Mouse (Mus musculus): ENCODE measurements around the gene Adcy7.

Gene Adcy7

GRCm38 (mm10) chr8:88297976-88298732 lies 26.0 kb downstream of the Adcy7 start:
- intact Hi-C loops (cut with DNase I): no loop called here

DNA sequence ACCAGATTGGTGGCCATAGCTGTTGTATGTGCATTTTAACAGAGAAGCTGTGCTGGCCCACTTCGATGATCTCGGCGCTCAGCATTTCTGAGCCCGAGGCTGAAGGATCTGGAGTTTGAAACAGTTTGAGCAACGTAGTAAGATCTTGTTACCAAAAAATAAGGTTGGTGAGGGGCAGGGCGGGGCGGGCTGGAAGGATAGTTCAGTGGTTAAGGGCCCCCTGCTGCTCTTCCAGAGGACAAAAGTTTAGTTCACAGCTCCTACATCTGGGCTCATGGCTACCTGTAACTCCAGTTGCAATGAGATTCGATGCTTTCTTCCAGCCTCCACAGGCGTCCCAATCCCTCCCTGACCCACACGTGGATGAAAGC lies 26.5 kb downstream of the Adcy7 start:
- intact Hi-C loops (cut with DNase I): no loop called here

- intact Hi-C loops (cut with DNase I): no loop called here
Observed at GRCm38 (mm10) chr8:88299907-88300603, 27.9 kb downstream of the Adcy7 start.

- intact Hi-C loops (cut with DNase I): no loop called here
Observed at GRCm38 (mm10) chr8:88301589-88302437, 29.6 kb downstream of the Adcy7 start.

DNA sequence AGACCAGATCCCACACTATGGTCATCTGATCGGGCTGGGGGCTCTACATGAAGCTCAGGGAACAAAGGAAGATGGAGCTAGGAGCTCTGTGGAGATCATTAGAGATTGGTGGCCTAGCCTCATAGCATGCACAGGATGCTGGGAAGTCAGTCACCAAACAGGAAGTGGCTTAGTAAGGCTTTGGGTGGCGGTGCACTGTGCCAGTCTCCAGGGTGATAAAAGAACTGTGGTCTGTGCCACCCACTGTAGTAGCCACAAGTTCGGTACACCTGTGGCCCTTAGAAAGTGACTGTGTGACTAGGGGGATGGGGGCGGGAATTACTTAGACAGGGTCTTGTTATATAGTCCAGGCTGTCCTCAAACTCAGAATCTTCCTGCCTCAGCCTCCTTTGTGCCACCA lies 33.6 kb downstream of the Adcy7 start:
- intact Hi-C loops (cut with DNase I): loop anchor here (5.0 kb wide), 1 partner anchor 34 kb away; the partner anchor contains the start of gene Adcy7

- intact Hi-C loops (cut with DNase I): loop anchor here (5.0 kb wide), 1 partner anchor 34 kb away; the partner anchor contains the start of gene Adcy7
Observed at GRCm38 (mm10) chr8:88306511-88306910, 34.3 kb downstream of the Adcy7 start.

DNA sequence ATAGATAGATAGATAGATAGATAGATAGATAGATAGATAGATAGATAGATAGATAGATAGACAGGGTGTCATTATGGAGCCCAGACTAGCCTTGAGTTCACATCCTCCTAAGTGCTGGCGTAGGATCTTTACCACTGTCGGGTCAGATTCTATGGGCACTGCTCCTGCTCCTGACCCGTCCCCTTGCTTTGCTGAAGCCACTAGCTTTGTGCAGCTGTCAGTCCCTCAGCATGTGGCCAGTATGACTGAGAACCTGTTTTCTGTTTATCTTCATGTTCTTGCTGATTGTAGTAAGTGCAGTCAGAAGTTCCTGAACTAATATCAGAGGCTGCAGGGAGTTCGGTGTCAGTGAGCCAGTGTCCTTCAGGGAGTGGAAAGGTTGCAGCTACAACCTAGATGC lies 35.5 kb downstream of the Adcy7 start:
- intact Hi-C loops (cut with DNase I): loop anchor here (5.0 kb wide), 1 partner anchor 35 kb away; the partner anchor contains the start of gene Adcy7

DNA sequence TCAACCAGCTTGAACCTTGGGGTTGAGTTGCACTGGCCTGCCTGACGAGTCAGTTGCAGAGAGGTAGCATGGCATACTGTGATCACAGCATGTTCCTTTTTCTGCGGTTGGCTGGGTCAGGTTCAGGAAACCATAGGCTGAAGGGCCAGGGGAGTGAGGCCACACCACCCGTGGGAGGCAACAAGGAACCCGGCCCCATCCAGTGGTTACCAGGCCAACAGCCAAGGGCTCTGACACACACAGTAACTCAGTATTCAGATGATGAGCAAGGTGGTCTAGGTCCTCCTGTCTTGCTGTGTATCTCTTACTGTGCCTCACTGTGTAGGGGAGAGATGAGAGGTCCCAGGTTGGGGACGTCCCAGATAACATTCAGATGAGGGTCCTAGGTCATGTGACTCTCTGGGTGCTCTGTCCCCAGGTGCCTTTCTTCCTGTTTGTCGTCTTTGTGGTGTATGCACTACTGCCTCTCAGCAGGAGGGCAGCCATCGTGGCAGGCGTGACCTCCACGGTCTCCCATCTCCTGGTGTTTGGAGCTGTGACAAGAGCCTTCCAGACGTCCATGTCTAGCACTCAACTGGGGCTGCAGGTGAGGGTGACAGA lies 37.2 kb downstream of the Adcy7 start:
- intact Hi-C loops (cut with DNase I): loop anchor here (5.0 kb wide), 1 partner anchor 37 kb away; the partner anchor contains the start of gene Adcy7

GRCm38 (mm10) chr8:88309881-88310280 lies 37.7 kb downstream of the Adcy7 start:
- intact Hi-C loops (cut with DNase I): loop anchor here (5.0 kb wide), 1 partner anchor 38 kb away; the partner anchor contains the start of gene Adcy7

DNA sequence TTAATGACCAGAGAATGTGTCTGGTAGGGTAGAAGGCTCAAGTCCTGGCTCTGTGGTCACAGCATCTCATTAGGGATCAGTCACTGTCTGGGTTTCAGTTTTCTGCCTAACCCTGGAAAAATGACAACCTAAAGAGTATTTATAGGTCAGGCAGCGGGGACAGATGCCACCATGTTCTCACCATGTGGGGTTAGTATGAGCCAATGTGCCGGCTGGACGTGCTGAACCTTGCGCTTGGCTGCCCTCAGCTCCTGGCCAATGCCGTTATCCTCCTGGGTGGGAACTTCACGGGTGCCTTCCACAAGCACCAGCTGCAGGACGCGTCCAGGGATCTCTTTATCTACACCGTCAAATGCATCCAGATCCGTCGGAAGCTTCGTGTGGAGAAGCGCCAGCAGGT lies 38.1 kb downstream of the Adcy7 start:
- intact Hi-C loops (cut with DNase I): no loop called here

DNA sequence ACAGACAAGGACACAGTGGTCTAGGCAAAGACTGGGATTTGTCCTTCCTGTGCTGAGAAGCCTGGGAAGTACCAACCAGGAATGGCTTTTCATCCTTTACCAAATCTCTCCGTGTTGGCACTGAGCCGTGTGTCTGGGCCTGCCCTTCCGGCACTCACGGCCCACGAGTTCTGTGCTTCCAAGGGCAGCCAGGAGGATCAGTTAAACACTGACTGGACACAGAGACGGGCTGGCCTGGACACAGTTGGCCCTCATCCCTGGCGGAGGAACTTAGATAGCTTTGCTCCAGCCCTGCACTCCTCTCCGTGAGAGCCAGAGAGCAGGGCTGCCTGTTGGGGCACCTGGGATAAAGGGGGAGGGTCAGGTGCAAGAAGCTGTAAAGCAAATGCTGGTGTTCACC lies 40.8 kb downstream of the Adcy7 start:
- intact Hi-C loops (cut with DNase I): no loop called here

- intact Hi-C loops (cut with DNase I): no loop called here
Observed at GRCm38 (mm10) chr8:88313991-88314390, 41.8 kb downstream of the Adcy7 start.

GRCm38 (mm10) chr8:88315302-88315701 lies 43.1 kb downstream of the Adcy7 start:
- intact Hi-C loops (cut with DNase I): loop anchor here (5.0 kb wide), 1 partner anchor 33 kb away; no protein-coding TSS in a partner anchor

DNA sequence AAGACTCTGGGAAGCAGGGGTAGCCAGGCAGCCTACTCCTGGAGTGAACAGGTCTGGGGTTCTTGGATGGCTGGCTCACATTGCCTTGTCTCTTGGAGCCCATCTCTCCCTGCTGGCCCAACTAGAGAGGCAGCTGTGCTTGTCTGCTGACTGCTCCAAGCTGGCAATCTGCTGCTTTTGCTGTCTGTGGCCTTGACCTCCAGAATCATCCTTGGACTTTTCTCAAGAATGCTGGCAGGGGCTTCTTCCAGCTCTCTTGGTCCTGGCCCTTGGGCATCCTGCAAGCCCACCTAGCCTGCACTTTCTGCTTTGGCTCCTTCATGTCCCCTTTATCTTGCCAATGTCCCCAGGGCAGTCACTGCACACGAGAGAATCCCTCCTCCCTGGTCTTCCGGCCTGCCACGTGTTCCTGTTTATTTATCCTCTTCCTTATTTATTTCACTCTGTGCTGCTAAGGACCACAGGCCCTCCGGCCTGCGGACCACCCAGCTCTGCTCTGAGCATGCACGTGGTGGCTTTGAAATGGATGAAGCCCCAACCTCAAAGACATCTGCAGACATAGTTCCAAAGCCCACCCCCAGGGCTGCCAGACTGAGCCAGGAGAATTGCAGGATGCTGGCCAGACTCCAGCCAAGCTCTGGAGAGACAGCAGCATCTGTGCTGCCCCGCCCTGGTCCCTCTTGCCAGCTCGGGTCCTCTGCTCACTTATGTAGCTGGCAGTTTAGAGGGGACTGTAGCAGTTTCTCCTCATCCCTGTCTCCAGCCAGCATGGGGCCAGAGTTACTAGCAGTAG lies 44.1 kb downstream of the Adcy7 start:
- intact Hi-C loops (cut with DNase I): loop anchor here (5.0 kb wide), 1 partner anchor 34 kb away; no protein-coding TSS in a partner anchor

- intact Hi-C loops (cut with DNase I): loop anchor here (5.0 kb wide), 1 partner anchor 35 kb away; no protein-coding TSS in a partner anchor
Observed at GRCm38 (mm10) chr8:88317341-88317740, 45.1 kb downstream of the Adcy7 start.

GRCm38 (mm10) chr8:88318151-88318550 lies 45.9 kb downstream of the Adcy7 start:
- intact Hi-C loops (cut with DNase I): loop anchor here (5.0 kb wide), 1 partner anchor 36 kb away; no protein-coding TSS in a partner anchor

- intact Hi-C loops (cut with DNase I): no loop called here
Observed at GRCm38 (mm10) chr8:88320134-88320533, 47.9 kb downstream of the Adcy7 start.

DNA sequence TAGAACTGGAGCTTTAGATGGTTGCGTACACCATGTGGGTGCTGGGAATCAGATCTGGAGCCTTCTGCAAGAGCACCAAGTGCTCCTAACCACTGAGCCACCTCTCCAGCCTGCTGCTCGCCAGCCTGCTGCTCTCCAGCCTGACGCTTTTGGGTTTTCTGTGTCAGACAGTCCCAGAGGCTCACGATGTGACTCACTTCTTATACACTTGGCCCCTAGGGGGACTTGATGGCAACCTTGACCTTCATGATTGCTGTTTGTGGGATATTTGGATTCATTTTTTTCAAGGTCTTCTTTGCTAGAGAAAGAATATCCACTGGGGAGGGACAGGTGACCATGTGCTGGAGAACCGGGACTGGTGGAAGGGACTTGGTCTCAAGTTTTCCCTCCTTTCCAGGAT lies 49.2 kb downstream of the Adcy7 start:
- intact Hi-C loops (cut with DNase I): no loop called here

GRCm38 (mm10) chr8:88323523-88323922 lies 51.3 kb downstream of the Adcy7 start:
- intact Hi-C loops (cut with DNase I): no loop called here

DNA sequence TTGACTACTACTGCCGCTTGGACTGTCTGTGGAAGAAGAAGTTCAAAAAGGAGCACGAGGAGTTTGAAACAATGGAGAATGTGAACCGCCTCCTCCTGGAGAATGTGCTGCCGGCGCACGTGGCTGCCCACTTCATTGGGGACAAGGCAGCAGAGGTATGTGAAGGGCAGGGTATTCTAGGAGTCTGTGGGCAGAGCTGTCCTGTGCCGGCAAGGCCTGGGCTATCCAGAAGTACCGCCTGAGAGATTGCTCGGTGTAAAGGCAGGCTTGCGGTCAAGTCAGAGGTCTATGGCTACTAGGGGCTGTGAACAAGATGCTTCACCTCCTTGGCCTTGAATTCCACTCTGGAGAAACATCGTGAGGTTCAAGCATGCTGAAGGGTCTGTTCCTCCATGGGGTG lies 52.6 kb downstream of the Adcy7 start:
- intact Hi-C loops (cut with DNase I): no loop called here

All from adrenal gland (tissue).